Mouse (Mus musculus): ENCODE data around the gene Klhl29. TPM values are rescaled to one million over a fixed set of nuclear protein-coding genes. Genes with fewer than 3 reads are reported as not detected.

Klhl29 gene
- total and polyA plus RNA-seq, 3 experiments: not detected

DNA sequence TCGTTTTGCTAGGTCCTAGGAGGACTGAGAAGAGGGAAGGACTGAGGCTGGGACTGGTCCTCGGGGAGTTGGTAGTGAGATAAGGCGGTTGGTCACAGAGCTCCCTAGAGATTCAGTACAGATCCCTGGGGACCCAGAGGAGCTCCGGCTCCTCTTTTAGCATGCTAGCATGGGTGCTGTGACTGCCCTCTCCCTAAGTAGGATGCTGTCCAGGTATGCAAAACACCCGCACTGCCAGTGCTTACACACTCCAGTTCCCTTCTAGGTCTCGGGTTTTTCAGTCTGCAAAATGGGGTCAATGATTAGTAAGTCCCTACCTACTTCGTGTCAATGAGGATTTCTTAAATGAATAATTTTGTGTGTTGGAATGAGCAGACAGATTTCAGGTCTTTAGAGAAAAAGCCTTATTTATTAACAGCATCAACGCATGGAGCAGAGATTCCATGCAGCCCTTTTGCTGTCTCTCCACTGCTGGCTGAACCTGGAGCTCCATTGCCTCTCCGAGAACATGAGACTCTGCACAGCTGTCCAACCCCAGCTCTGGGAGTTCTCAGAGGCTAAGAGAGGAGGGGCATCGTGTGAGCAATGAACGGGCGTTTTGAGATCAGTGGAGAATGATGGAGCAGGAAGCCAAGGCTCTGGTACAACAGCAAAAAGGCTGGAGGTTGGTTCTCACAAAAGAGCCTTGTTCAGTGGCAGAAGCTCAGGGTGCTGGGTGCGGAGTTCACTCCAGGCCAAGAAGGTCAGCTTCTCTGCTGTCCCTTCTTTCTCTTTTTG, 36.5 kb upstream of the Klhl29 start:
- Histone ChIP-seq H3K27ac (ENCODE audit: control insufficient read depth, low read depth, low read length) (no peak overlapping the region), H3K9ac (ENCODE audit: control insufficient read depth, low read depth, low read length, poor library complexity, severe bottlenecking) (no peak overlapping the region), H3K27me3 (ENCODE audit: control insufficient read depth in 1 of 2, insufficient read depth in 2 of 2, low read length in 2 of 2) (no peaks in the 10 kb centered on the region), H3K4me1 (ENCODE audit: control insufficient read depth in 1 of 2, insufficient read depth in 2 of 2, low read length in 2 of 2) (no peaks in the 10 kb centered on the region), H3K79me2 (ENCODE audit: control insufficient read depth, insufficient read depth, low read length, poor library complexity) (no peaks in the 10 kb centered on the region), H3K9me3 (replicated peaks; ENCODE audit: insufficient read depth, low read length) (no peaks in the 10 kb centered on the region), H3K4me3 (ENCODE audit: control insufficient read depth in 1 of 2, insufficient read depth in 1 of 2, low read depth in 2 of 2, low read length in 2 of 2) (no peak overlapping the region), H3K36me3 (ENCODE audit: control insufficient read depth in 1 of 2, insufficient read depth in 2 of 2, low read length in 2 of 2) (no peaks in the 10 kb centered on the region)
- DNase-seq (ENCODE audit: low read depth, low spot score): no peak
- TF ChIP-seq USF2 (IDR thresholded peaks at IDR 0.05; ENCODE audit: borderline replicate concordance in 1 of 2, insufficient read depth in 1 of 2, low read depth in 1 of 2, low read length in 2 of 2): no peak
- TF ChIP-seq EP300 (IDR thresholded peaks at IDR 0.05; ENCODE audit: low read depth in 1 of 2, low read length in 2 of 2): no peak
- no peak for TF ChIP-seq MYC (IDR thresholded peaks at IDR 0.05; ENCODE audit: low read depth, low read length)
- TF ChIP-seq ZNF384 (IDR thresholded peaks at IDR 0.05; ENCODE audit: low read depth, low read length): no peak
- no peak for TF ChIP-seq KAT2A (conservative IDR thresholded peaks at IDR 0.05; ENCODE audit: low read depth, low read length)
- TF ChIP-seq RAD21 (IDR thresholded peaks at IDR 0.05; ENCODE audit: low read depth, low read length): no peak
- no peak for TF ChIP-seq UBTF (IDR thresholded peaks at IDR 0.05; ENCODE audit: borderline replicate concordance, insufficient read depth, low read depth, low read length)
- TF ChIP-seq TBP (IDR thresholded peaks at IDR 0.05; ENCODE audit: low read depth, low read length): no peak
- TF ChIP-seq MXI1 (IDR thresholded peaks at IDR 0.05; ENCODE audit: low read depth, low read length): no peak
- no peak for TF ChIP-seq BHLHE40 (IDR thresholded peaks at IDR 0.05; ENCODE audit: borderline replicate concordance, low read depth, low read length)
- no peak for TF ChIP-seq ETS1 (IDR thresholded peaks at IDR 0.05; ENCODE audit: low read depth, low read length)
- no peak for TF ChIP-seq ELF1 (IDR thresholded peaks at IDR 0.05; ENCODE audit: low read depth, low read length)
- no peak for TF ChIP-seq GATA1 (IDR thresholded peaks at IDR 0.05; ENCODE audit: low read depth, low read length)
- no peak for TF ChIP-seq MAFK (IDR thresholded peaks at IDR 0.05; ENCODE audit: borderline replicate concordance, low read depth, low read length)

DNA sequence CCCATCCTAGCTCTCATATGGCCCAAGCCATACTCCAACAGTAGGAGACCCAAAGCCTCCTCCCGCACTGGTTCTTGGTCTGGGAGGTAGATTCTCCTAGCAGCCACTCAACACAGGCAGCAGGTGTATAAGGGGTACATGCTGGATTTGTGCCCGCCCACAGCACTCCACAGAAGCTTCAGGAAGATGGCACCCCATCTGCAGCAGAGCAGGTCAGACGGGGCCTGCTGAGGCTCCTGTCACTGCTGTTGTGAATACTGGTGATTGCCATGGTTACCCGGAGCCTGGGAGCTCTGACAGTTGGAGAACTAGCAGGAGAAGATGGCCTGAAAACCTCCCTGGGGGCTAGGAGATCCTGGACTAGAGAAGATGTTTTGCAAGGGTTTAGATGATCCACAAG, 35.9 kb upstream of the Klhl29 start:
- no peak for DNase-seq (ENCODE audit: low read depth, low spot score)
- TF ChIP-seq MAX (IDR thresholded peaks at IDR 0.05; ENCODE audit: low read length) (no peak), JUND (IDR thresholded peaks at IDR 0.05; ENCODE audit: low read depth, low read length) (no peak), CHD2 (IDR thresholded peaks at IDR 0.05; ENCODE audit: low read length) (no peak), ETS1 (IDR thresholded peaks at IDR 0.05; ENCODE audit: low read depth, low read length) (no peak), TAL1 (IDR thresholded peaks at IDR 0.05; ENCODE audit: low read length) (no peak), KAT2A (conservative IDR thresholded peaks at IDR 0.05; ENCODE audit: low read depth, low read length) (no peak), RCOR1 (IDR thresholded peaks at IDR 0.05; ENCODE audit: low read depth, low read length) (no peak), USF2 (IDR thresholded peaks at IDR 0.05; ENCODE audit: borderline replicate concordance in 1 of 2, insufficient read depth in 1 of 2, low read depth in 1 of 2, low read length in 2 of 2) (no peak), USF1 (IDR thresholded peaks at IDR 0.05; ENCODE audit: low read depth, low read length) (no peak), POLR2AphosphoS2 (IDR thresholded peaks at IDR 0.05; ENCODE audit: low read length) (no peak), CTCF (IDR thresholded peaks at IDR 0.05 in 2 of 3, conservative IDR thresholded peaks at IDR 0.05 in 1 of 3; ENCODE audit: control insufficient read depth in 1 of 3, insufficient read depth in 1 of 3, low read depth in 2 of 3, low read length in 3 of 3, poor library complexity in 1 of 3, severe bottlenecking in 1 of 3) (no peak), CHD1 (IDR thresholded peaks at IDR 0.05; ENCODE audit: low read depth, low read length) (no peak), GABPA (IDR thresholded peaks at IDR 0.05; ENCODE audit: low read depth, low read length) (no peak), GATA1 (IDR thresholded peaks at IDR 0.05; ENCODE audit: low read depth, low read length) (no peak), ZNF384 (IDR thresholded peaks at IDR 0.05; ENCODE audit: low read depth, low read length) (no peak)
- Histone ChIP-seq H3K79me2 (ENCODE audit: control insufficient read depth, insufficient read depth, low read length, poor library complexity) (no peaks in the 10 kb centered on the region), H3K9ac (ENCODE audit: control insufficient read depth, low read depth, low read length, poor library complexity, severe bottlenecking) (no peak overlapping the region), H3K36me3 (ENCODE audit: control insufficient read depth in 1 of 2, insufficient read depth in 2 of 2, low read length in 2 of 2) (no peaks in the 10 kb centered on the region), H3K27me3 (ENCODE audit: control insufficient read depth in 1 of 2, insufficient read depth in 2 of 2, low read length in 2 of 2) (no peaks in the 10 kb centered on the region), H3K4me3 (ENCODE audit: control insufficient read depth in 1 of 2, insufficient read depth in 1 of 2, low read depth in 2 of 2, low read length in 2 of 2) (no peak overlapping the region), H3K9me3 (replicated peaks; ENCODE audit: insufficient read depth, low read length) (no peaks in the 10 kb centered on the region), H3K4me1 (ENCODE audit: control insufficient read depth in 1 of 2, insufficient read depth in 2 of 2, low read length in 2 of 2) (no peaks in the 10 kb centered on the region), H3K27ac (ENCODE audit: control insufficient read depth, low read depth, low read length) (no peak overlapping the region)
